Mouse (Mus musculus): ENCODE data around the gene Fads2.

GRCm38 (mm10) chr19:10134692-10135091 is 33.1 kb upstream of the Fads2 start:
- no peak for TF ChIP-seq CTCF (conservative IDR thresholded peaks at IDR 0.05; ENCODE audit: low read length)
- TF ChIP-seq POU5F1 (IDR thresholded peaks at IDR 0.05; ENCODE audit: borderline replicate concordance, low read length): no peak
- TF ChIP-seq NANOG (IDR thresholded peaks at IDR 0.05; ENCODE audit: borderline replicate concordance, low read length): no peak
